Mouse (Mus musculus): Measurements from ENCODE around the gene Traf3. TPM values are rescaled to one million over a fixed set of nuclear protein-coding genes. Genes with fewer than 3 reads are reported as not detected.

Gene Traf3
- total RNA-seq, 2 experiments from 2014 or later = 9.5 to 14.5 TPM

DNA sequence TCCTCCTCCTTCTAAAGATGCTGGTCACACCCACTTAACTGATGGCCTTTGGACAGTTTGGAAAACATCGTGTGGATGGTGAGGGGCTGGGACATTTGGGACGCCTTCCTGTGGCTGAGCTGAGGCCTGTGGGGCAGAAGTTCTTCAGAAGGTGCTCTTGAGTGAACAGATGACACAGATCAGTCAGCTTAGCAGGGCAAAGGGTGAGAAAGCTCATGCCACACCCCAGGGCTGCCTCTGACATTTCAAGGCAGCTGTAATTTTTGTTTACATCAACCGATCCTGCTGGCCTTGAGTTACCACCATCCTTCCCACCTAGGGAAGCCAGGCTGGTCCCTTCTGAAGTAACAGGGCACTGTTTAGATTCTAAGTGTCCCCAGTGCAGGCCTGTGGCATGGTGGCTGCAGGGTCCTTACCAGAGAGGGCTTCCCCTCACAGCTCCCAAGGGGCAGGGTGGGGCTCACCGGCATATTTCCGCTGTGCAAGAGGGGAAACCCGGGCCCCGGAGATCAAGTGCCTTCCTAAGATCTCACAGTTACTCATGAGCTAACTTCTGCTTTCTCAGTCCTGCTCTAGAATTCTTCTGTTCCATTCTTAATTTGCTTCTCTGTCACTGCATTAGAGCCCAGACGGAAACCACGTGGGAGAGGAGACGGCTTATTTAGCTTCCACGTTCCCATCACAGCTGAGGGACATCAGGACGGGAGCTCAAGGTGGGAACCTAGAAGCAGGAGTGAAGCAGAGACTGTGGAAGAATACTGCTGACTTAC lies 6.3 kb upstream of the Traf3 start:
- DNase-seq = no peak
- intact Hi-C loops (cut with DNase I) = no loop called here
- Histone ChIP-seq H3K27ac (peak overlapping the region; percentile 35), H3K4me3 (no peak overlapping the region)
- no peak for TF ChIP-seq CTCF (IDR thresholded peaks at IDR 0.05)

DNA sequence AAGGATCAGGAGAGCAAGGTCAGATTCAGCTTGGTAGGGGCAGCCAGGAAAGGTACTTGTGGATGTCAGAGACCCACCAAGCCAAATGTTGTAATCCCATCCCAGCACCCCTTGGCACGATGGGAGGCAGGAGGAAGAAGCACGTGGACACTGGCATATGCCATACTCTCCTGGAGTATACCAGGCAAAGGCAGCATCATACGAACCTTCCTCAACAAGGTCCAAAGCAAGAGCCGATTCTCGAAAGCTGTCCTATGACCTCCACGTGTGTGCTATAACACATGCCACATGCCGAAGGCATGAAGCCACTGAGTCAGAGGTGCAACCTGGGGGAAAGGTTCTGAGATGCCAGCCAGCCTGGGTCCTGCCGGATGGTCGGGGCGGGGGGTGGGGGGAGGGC lies 5.3 kb upstream of the Traf3 start:
- TF ChIP-seq CTCF (IDR thresholded peaks at IDR 0.05) = no peak
- intact Hi-C loops (cut with DNase I) = no loop called here
- Histone ChIP-seq H3K27ac (no peak overlapping the region), H3K4me3 (no peak overlapping the region)
- DNase-seq = no peak

DNA sequence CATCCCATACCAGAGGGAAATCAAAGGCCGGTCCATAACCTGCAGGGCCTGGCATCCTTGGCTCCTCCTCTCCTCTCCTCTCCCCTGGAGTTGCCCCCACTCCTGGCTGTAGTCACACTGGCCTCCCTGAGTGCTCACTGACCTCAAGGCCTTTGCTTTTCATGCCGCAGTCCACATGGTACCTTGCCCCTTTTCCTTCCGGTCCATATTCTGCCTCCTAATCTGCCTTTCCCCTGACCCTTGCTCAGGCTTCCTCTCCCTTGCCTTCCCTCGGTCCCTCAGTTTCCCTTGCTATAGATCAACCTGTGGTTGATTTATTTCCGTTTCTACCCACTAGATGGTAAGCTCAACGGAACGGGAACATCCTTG lies 4.2 kb upstream of the Traf3 start:
- Histone ChIP-seq H3K27ac (no peak overlapping the region), H3K4me3 (peak overlapping the region; percentile 58)
- no peak for DNase-seq
- no peak for TF ChIP-seq CTCF (IDR thresholded peaks at IDR 0.05)
- intact Hi-C loops (cut with DNase I) = no loop called here

DNA sequence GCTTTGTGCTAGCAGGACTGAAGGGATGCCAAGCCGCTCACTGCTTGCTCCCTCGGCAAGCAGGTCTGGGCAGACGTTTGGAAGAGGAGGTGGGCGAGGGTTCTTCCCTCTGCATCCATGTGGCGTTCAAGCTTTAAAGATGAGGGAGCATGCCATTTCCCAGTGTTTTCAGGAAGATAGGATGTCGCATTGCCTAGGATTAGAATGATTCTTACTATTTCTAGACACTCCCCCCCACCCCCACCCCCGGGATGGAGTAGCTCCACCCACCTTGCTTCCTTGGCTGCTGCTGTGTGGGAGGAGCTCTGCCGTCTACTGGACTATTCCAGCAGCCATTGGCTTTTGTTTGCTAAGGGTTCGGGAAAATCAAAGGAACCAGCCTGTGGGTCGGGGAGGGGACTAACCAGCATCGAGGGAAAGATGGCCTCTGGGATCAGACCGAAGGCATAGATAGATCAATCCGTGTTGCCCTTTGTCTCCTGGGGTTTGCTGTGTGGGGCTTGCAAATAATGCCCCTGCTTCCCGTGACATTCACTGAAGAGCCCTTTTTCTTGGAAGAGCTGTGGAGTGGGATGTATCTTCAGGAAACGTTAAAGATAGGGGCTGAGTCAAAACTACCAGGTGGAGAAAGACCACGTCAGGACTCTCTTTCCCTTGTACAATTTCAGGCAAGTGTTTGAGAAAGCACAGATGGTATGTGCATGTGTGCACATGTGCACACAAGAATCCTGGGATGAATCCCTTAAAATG lies 3.7 kb upstream of the Traf3 start:
- TF ChIP-seq CTCF (IDR thresholded peaks at IDR 0.05) = no peak
- peak; percentile 38 for DNase-seq
- intact Hi-C loops (cut with DNase I) = no loop called here
- Histone ChIP-seq H3K27ac (no peak overlapping the region; the same call in 1 of the 2 replicates), H3K4me3 (peak overlapping the region; percentile 58)

DNA sequence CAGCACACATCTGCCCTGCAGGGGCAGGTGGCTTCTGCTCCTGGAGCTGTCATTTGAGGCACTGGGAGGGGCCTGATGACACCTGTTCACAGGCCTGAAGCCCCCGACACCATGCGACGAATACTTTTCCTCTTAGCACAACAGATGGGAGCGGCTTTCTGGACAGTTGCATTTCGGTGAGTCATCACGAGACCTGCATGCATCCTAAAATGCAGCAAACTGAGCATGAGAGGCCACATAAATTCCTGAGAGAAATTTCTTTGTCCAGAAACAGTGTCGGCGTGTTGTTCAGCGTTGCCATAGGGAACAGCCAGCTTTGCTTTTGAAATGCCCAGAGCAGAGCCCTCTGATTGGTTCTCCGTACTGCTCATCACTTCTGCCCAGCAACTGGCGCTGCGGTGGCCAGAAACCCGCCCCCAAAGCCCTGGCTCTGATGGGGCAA lies 1.8 kb upstream of the Traf3 start:
- intact Hi-C loops (cut with DNase I) = loop anchor here (2.0 kb wide), 1 partner anchor 22 kb away; no protein-coding TSS in a partner anchor
- no peak for TF ChIP-seq CTCF (IDR thresholded peaks at IDR 0.05)
- Histone ChIP-seq H3K27ac (peak overlapping the region; percentile 85), H3K4me3 (peak overlapping the region; percentile 75)
- peak; percentile 92 for DNase-seq

DNA sequence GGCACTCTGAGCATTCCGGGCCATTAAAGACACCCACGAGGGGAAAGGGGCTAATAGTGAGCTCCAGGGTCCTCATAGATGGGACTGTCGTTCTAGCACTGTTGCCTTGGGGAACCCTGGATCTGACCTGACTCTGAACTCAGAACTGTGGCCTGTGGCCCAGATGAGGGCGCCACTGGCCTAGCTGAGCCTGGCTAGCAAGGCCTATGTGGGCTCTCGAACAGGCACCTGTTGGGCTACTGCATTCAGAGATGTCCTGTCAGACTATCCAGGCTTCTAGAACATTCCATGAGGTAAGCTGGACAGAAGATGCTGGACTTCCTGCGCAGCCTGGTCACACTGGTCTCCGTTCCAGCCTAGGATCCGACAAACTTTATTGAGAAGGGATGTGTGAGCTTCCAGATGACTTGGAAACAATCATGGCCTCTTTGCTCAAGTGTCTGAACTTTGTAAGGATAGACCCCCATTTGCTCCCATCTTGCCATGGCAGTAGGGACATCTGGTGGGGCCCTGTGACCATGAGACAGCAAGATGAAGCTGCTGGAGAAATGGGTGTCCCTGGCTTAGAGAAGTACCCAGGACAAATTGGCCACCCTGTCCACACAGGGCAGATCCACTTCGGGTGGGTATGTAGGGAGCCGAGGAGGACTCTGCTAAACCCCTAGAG lies 891 bp upstream of the Traf3 start:
- peak; percentile 38 for TF ChIP-seq CTCF (IDR thresholded peaks at IDR 0.05)
- intact Hi-C loops (cut with DNase I) = loop anchor here (2.0 kb wide), 1 partner anchor 22 kb away; no protein-coding TSS in a partner anchor
- H3K27ac ChIP-seq = peak overlapping the region; percentile 85
- peak overlapping the region; percentile 91 for H3K4me3 ChIP-seq
- DNase-seq = peak; percentile 59

DNA sequence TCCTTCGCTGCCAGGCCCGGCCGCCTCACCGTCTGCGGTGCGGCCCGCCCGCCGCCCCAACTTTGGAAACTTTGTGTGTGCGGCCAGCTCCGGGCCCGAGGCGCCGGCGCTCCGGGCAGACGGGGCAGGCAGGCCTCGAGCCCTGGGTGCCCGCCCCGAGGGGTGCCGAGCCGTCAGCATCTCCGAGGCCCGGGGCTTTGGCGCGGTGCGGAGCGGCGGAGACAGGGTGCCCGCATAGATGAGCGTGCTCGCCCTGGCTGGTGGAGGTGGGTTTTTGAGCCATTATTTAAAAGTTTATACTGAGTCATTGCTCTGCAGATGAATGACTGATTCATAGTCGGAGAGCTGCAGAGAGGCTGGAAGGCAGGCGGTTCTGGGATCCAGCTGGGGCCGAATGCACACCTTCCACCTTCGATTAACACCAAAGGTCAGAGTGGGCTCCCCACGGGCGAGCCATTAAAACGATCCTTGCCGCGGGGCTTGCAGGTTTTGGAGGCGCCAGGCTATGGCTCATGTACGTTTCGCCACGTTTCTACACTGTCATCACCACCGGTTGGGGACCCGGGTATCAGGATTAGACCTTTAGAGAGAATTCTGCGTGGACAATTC lies 615 bp downstream of the Traf3 start:
- intact Hi-C loops (cut with DNase I) = no loop called here
- H3K4me3 ChIP-seq = peak overlapping the region; percentile 91
- peak overlapping the region; percentile 82 for H3K27ac ChIP-seq
- no peak for TF ChIP-seq CTCF (IDR thresholded peaks at IDR 0.05)
- peak; percentile 55 for DNase-seq

DNA sequence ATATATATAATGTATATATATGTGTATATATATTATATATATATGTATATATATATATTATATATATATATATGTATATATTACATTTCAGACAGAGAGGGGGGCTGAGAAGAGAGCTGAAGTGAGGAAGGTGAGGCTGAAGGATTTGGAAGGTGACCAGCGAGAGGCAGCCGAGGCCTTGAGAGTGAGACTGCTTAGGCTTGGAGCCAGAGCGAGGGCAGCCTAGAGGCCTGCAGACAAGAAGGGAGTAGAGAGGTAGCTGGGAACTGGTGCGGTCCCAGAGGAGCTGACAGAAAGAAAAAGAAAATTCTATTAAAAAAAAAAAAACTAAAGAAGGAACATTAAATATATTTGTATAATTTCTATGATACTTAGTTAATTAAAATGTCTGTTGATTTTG lies 2.7 kb downstream of the Traf3 start:
- no peak for TF ChIP-seq CTCF (IDR thresholded peaks at IDR 0.05)
- intact Hi-C loops (cut with DNase I) = no loop called here
- Histone ChIP-seq H3K4me3 (no peak overlapping the region), H3K27ac (no peak overlapping the region)
- no peak for DNase-seq

DNA sequence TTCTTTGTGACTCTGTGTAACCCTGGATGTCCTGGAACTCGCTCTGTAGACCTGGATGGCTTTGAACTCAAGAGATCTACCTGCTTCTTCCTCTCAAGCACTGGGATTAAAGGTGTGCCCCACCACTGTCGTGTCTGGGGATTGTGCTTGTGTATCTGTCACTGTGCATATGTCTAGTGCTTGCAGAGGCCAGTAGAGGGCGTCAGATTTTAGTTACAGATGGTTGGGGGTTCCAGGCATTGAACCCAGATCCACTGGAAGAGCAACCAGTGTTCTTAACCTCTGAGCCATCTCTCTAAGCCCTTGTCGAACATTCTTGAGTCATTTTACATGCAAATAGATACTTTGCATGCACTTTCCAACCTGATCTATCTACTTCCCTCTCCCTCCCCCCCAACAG lies 12.6 kb downstream of the Traf3 start:
- TF ChIP-seq CTCF (IDR thresholded peaks at IDR 0.05) = no peak
- no peak overlapping the region for H3K27ac ChIP-seq
- intact Hi-C loops (cut with DNase I) = no loop called here
- no peak overlapping the region for H3K4me3 ChIP-seq
- no peak for DNase-seq

DNA sequence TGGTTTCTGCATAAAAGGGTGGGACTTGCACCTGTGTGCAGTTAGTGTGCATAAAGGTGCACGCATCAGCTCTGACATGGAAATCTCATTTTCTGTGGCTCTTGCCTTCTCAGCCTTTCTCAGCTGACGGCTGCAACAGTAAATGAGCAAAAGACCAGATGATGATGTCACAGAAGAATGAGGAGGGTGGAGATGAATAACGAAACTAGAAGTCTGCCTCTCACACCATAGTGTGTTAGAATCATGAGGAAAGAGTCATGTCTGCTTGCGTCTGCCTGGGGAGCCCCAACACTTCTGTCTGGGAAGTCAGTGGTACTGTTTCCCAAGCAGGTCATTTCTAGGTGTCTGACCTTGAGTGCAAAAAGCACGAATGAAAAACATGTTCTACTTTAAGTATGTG lies 15.7 kb downstream of the Traf3 start:
- TF ChIP-seq CTCF (IDR thresholded peaks at IDR 0.05) = no peak
- intact Hi-C loops (cut with DNase I) = no loop called here
- Histone ChIP-seq H3K27ac (no peak overlapping the region), H3K4me3 (no peak overlapping the region)
- no peak for DNase-seq

DNA sequence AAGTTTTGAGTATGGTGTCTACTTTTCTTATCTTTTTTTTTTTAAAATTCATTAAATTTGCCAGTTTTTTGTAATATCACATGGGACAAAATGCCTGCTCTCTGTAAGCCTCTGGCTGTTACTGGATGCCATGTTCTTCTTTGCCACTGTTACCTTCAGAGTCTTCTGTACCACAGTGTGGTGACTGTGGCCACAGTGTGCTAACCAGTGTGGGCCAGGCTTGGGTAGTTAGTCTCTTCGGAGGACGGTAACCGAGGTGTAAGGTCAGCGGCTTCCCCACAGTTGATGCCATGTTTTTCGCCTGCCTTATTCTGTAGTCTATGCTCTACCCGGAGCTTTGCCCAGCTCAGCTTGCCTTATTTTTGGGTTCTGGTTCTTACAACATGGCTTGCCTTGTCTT lies 16.2 kb downstream of the Traf3 start:
- intact Hi-C loops (cut with DNase I) = no loop called here
- TF ChIP-seq CTCF (IDR thresholded peaks at IDR 0.05) = no peak
- H3K4me3 ChIP-seq = no peak overlapping the region
- no peak for DNase-seq
- H3K27ac ChIP-seq = no peak overlapping the region

DNA sequence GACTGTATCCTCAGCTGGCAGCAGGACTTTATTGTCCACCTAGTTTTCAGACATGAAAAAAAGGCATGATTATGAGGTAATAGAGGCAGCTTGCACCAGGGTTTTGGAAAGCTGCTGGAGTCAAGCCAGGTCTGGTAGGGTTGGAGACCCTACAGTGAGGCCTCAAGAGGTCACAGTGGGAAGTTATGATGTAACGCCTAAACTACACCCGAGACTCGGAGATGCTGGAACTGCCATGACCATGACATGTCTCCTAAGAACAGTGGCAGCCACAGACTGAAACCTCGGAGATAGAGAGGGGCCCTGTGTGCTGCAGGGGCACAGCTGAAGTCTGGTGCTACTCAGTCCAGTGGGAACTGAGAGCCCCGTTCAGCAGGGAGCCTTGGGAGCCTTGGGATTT lies 18.3 kb downstream of the Traf3 start, which contains the start of gene 4930595D18Rik:
4930595D18Rik (minus strand) TSS at position 16 of the 400 bp plus-strand sequence.
- no peak within 1 kb of the TSS for H3K27ac ChIP-seq
- no peak for DNase-seq
- intact Hi-C loops (cut with DNase I) = no loop called here
- TF ChIP-seq CTCF (IDR thresholded peaks at IDR 0.05) = no peak
- H3K4me3 ChIP-seq = no peak within 1 kb of the TSS

Data from gastrocnemius, adult 2 months (tissue).